Mouse (Mus musculus) hindbrain, embryonic 13.5 days (tissue): ENCODE measurements around the gene C1qtnf5. TPM values are rescaled to one million over a fixed set of nuclear protein-coding genes. Genes with fewer than 3 reads are reported as not detected.
A peak's percentile ranks its signal among the peaks of the same experiment; 100 is the strongest.

Experiments used
- ATAC-seq: fragments of 200-750 bp; cut with Nextera tagmentation; 2 replicates; pipeline ENCODE4 v1.8.0; 2017; ENCODE audit warnings: moderate TSS enrichment; ENCODE audit not compliant: low FRiP score
- H3K27ac ChIP-seq: fragments of 300-500 bp; sonication (generic); 2 replicates; pipeline ENCODE4 v1.5.1; 2015; ENCODE audit warnings: inconsistent platforms, mild to moderate bottlenecking, moderate library complexity
- H3K27me3 ChIP-seq: fragments of 300-500 bp; sonication (generic); 2 replicates; pipeline ENCODE4 v1.6.1; 2015; ENCODE audit warnings: mild to moderate bottlenecking, inconsistent platforms
- H3K36me3 ChIP-seq: fragments of 300-500 bp; sonication (generic); 2 replicates; pipeline ENCODE4 v1.6.1; 2015; ENCODE audit warnings: mild to moderate bottlenecking, inconsistent platforms
- H3K4me1 ChIP-seq: fragments of 300-500 bp; sonication (generic); replicated peaks from 2 replicates; pipeline ENCODE4 v1.6.1; 2015; ENCODE audit warnings: inconsistent platforms
- H3K4me2 ChIP-seq: fragments of 300-500 bp; sonication (generic); 2 replicates; pipeline ENCODE4 v1.6.1; 2015; ENCODE audit warnings: inconsistent platforms, mild to moderate bottlenecking, moderate library complexity
- H3K4me3 ChIP-seq: fragments of 300-500 bp; sonication (generic); 2 replicates; pipeline ENCODE4 v1.5.1; 2015; ENCODE audit warnings: mild to moderate bottlenecking, inconsistent platforms
- H3K9ac ChIP-seq: fragments of 300-500 bp; sonication (generic); 2 replicates; pipeline ENCODE4 v1.6.1; 2015; ENCODE audit warnings: mild to moderate bottlenecking, inconsistent platforms
- H3K9me3 ChIP-seq: fragments of 300-500 bp; sonication (generic); 2 replicates; pipeline ENCODE4 v1.6.1; 2016; ENCODE audit warnings: inconsistent platforms
- WGBS: fragments of 180-500 bp; shearing (Covaris S2); methylation state at CpG from one replicate; pipeline ENCODE4 v1.1.7; 2015; 5-methylcytosine and 5-hydroxymethylcytosine counted together
- polyA plus RNA-seq: library from polyadenylated mRNA; unstranded; fragments of >200 nt; fragmentation: Nextera tagmentation; extraction: Ambion mirVana; gene quantifications from 2 replicates; pipeline ENCODE4 v1.2.1, GENCODE M21; 2015

The C1qtnf5 gene
- polyA plus RNA-seq, 1 experiment from 2014 or later, result 5.3 TPM

DNA sequence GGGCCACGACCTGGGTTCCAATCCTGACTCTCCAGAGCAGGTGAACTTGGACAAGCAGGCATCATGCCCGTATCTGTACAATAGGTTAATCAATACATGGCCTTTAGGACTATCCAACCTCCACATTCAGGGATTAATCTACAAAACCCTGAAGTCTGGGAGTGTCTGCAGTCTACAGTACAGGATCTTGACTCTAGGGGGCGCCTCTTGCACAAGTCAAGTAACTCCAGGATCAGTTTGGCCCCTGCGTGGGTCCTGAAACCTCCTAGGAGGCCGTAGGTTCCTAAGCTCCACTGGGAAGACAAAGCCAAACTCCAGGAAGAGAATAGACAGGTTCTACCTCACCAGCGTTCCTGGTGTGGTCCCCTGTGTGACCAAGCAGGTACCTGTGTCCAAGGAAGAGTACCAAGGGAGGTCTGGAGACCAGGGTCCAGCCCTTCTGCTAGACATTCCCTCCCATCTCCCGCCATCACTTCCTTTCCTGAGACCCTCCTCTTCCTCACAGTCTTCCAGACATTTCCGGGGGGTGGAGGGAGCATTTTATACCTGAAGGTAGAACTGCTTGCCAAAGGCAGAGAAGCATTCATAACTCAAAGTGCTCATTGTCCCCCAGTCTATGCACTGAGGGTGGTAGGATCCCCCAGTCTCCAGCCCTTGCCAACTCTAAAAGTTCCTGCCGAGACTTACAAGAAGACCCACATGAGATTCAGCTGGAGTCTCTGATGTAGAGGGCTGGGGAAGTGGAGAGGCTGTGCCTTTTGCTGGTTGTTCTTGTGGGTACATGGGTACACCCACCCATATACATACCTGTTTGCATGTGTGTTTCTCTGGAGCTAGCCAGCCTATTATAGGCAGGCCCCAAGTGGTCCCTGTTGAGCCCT is 32.4 kb upstream of the C1qtnf5 start:
- no peaks in the 10 kb centered on the region for H3K27me3 ChIP-seq
- no peak overlapping the region for H3K4me2 ChIP-seq
- no peak overlapping the region for H3K9ac ChIP-seq
- peaks cover 69% of the 10 kb centered on the region for H3K4me1 ChIP-seq
- WGBS, result 62% methylated on average over 9 of the region's 9 CpGs
- no peak for ATAC-seq
- no peaks in the 10 kb centered on the region for H3K36me3 ChIP-seq
- H3K4me3 ChIP-seq, result no peak overlapping the region
- no peak overlapping the region for H3K27ac ChIP-seq
- no peaks in the 10 kb centered on the region for H3K9me3 ChIP-seq

DNA sequence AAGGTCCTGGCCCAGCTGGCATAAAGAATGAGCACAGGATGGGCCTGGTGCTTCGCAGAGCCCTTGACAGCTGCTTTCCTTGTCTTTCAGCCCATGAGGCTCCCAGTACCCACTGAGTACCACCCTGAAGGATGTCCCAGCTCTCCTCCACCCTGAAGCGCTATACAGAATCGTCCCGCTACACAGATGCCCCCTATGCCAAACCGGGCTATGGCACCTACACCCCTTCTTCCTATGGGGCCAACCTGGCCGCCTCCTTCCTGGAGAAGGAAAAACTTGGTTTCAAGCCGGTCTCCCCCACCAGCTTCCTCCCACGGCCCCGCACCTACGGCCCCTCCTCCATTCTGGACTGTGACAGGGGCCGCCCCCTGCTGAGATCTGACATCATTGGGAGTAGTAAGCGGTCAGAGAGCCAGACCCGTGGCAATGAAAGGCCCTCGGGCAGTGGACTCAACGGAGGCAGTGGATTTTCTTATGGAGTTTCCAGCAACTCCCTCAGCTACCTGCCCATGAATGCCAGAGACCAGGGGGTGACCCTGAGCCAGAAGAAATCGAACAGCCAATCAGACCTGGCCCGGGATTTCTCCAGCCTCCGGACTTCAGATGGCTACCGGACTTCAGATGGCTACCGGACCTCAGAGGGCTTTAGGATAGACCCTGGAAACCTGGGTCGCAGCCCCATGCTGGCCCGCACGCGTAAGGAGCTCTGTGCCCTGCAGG is 31.6 kb upstream of the C1qtnf5 start:
- 71% methylated on average over 24 of the region's 24 CpGs for WGBS
- ATAC-seq, result no peak
- Histone ChIP-seq H3K9me3 (no peaks in the 10 kb centered on the region), H3K27me3 (no peaks in the 10 kb centered on the region), H3K4me1 (peaks cover 65% of the 10 kb centered on the region), H3K36me3 (no peaks in the 10 kb centered on the region), H3K27ac (no peak overlapping the region), H3K9ac (no peak overlapping the region), H3K4me3 (no peak overlapping the region), H3K4me2 (no peak overlapping the region)

DNA sequence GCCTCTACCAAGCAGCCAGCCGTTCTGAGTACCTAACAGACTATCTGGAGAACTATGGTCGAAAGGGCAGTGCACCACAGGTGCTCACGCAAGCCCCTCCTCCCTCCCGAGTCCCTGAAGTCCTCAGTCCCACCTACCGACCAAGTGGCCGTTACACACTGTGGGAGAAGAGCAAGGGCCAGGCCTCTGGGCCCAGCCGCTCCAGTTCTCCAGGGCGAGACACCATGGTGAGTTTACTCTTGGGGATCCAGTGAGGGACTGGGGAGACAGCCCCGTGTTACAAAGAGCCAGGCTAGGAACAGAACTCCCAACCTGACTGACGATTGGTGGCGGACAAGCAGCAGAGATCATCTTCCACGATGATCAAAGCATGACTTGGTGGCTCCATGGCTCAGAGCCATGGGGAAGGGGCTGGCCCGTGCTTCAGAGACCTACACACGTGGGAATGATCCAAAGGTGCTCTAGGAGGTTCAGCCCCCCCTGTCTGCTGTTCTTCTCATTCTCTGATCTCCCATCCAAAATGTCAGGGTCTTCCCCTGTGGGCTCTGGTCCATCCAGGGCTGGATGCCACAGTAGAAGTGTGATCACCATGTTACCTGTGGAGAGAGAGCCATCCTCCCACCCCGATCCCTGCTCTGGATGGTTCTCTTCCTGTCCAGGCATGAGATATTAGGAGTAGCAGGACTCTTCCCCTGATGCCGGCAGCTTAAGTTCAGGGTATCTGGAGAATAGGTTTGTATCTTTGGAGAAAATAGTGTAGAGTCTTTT is 30.9 kb upstream of the C1qtnf5 start:
- Histone ChIP-seq H3K9ac (no peak overlapping the region), H3K27me3 (no peaks in the 10 kb centered on the region), H3K4me2 (no peak overlapping the region), H3K9me3 (no peaks in the 10 kb centered on the region), H3K36me3 (no peaks in the 10 kb centered on the region), H3K27ac (no peak overlapping the region), H3K4me1 (peaks cover 58% of the 10 kb centered on the region), H3K4me3 (no peak overlapping the region)
- WGBS, result 64% methylated on average over 16 of the region's 16 CpGs
- ATAC-seq, result no peak

DNA sequence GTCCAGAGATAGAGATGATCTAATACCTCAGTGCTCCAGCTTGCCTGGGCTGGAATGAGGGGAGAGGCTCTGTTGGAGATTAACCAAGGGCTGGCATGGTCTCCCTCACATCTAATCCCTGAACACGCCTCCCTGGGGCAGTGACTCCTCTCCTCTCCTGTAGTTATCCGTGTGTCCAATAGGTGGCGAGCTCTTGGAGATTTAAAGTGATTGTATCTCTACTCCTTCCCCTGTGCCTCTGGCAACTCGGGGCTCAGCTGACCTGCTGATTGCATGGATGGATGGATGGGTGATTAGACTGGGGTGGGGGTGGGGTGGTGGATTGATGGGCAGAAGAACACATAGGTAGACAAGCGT is 30.3 kb upstream of the C1qtnf5 start:
- no peaks in the 10 kb centered on the region for H3K36me3 ChIP-seq
- no peaks in the 10 kb centered on the region for H3K27me3 ChIP-seq
- H3K9me3 ChIP-seq, result no peaks in the 10 kb centered on the region
- no peak overlapping the region for H3K4me2 ChIP-seq
- WGBS, result 8% methylated on average over 5 of the region's 5 CpGs
- H3K4me1 ChIP-seq, result peaks cover 54% of the 10 kb centered on the region
- no peak overlapping the region for H3K4me3 ChIP-seq
- H3K27ac ChIP-seq, result no peak overlapping the region
- ATAC-seq, result no peak
- H3K9ac ChIP-seq, result no peak overlapping the region

DNA sequence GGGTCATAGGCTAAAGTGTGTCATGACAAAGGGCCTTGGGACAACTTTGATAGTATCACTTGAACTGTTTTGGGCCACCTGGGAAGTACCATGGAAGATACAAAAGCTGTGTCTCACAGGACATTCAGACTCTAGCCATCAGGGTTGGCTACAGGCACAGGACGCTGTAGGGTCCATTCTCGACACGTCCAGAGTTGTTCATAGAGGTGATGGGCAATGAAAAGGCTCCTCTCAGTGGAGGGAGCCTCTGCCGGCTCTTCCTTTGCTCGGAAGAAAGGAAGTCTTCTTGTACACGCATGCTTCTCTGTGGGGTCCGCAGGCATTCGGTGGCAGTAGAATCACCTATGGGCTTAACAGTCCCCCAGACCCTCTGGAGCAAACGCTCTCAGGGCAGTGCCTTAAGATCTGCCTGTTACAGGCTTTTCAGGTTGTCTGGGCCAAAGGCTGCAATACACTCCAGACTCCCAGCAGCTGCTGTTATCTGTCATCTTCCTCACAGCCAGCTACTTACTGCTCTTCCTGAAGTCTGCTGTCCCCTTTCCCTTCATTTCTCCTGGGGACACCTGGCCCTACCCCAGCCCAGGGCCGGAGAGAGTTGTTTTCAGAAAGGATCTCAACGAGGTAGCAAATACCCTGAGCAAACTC is 29.7 kb upstream of the C1qtnf5 start:
- Histone ChIP-seq H3K27me3 (0 out of 2 replicates have a peak, but pooled peaks cover 3% of the 10 kb centered on the region), H3K4me1 (peaks cover 48% of the 10 kb centered on the region), H3K4me3 (no peak overlapping the region), H3K9me3 (no peaks in the 10 kb centered on the region), H3K9ac (no peak overlapping the region), H3K36me3 (no peaks in the 10 kb centered on the region), H3K4me2 (no peak overlapping the region), H3K27ac (no peak overlapping the region)
- ATAC-seq, result no peak
- 86% methylated on average over 11 of the region's 11 CpGs for WGBS

DNA sequence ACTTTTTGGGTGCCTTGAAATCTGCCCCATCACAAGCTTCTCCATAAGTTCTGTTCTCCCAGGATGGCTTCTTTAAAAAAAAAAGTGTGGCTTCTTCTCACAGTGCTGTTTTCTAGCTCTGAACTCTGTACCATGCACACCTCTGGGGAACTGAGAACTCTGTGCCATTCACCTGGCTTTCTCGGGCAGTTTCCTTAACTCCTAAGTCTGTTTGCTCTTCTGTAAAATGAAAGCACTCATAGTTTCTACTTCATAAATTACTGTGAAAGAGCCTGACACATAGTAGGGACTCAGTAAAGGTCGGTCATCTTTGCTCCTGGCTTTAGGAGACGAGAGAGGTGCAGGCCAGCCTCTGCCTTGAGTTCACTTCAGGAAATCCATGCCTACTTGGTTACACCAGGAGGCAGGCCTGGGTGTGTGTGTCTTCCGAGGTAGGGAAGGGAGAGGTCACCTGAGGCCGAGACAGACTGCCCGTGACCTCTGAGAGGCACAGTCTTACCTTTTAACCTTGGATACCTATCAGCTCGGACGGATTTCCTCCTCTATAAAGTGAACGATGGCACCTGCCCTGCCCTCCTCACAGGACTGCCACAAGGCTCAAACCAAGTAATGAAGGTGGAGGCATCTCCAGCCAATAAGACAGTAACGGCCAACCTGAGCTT is 28.8 kb upstream of the C1qtnf5 start:
- Histone ChIP-seq H3K4me3 (no peak overlapping the region), H3K27me3 (peaks cover 11% of the 10 kb centered on the region), H3K4me1 (peaks cover 40% of the 10 kb centered on the region), H3K36me3 (no peaks in the 10 kb centered on the region), H3K27ac (no peak overlapping the region), H3K9ac (0 out of 2 replicates have a peak overlapping the region, but pooled peaks have one; percentile 35), H3K4me2 (no peak overlapping the region), H3K9me3 (no peaks in the 10 kb centered on the region)
- ATAC-seq, result no peak
- 86% methylated on average over 10 of the region's 10 CpGs for WGBS

DNA sequence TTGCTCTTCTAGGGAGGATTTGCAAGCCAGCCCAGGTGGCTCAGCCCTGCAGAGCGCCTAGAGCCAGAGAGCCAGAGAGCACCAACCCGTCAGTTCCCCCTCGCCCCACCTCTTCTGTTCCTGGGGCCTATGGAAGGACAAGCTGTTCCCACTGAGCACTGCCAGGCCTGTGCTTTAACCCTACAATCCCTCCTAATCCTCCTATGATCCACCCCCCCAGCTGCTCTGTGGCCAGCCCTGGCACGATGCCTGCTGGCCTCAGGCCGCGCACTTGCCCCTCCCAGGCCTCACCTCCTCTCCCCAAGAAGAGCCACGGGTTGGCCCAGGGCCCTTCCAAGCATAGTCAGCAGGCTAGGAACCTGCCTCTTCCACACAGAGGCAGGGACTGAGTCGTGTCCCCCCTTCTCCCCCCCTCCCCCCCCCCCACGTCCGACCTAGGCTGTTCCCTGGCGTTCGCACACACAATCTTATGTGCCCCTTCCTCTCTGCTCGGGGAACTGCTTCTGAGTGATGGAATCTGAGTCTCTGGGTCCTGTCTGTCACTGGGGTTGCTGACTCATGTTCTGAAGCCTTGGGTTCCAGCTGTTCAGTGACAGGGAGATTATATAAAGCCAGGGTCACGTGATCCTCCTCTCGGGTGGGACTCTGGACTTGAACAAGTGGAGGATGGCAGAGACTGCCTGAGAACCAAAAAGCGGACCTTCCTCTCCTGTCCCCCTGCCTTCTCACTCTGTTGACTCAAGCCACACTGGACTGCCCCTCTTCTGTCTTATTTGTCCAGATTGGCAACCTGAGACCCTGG is 27.9 kb upstream of the C1qtnf5 start:
- Histone ChIP-seq H3K4me2 (no peak overlapping the region), H3K27ac (no peak overlapping the region)

DNA sequence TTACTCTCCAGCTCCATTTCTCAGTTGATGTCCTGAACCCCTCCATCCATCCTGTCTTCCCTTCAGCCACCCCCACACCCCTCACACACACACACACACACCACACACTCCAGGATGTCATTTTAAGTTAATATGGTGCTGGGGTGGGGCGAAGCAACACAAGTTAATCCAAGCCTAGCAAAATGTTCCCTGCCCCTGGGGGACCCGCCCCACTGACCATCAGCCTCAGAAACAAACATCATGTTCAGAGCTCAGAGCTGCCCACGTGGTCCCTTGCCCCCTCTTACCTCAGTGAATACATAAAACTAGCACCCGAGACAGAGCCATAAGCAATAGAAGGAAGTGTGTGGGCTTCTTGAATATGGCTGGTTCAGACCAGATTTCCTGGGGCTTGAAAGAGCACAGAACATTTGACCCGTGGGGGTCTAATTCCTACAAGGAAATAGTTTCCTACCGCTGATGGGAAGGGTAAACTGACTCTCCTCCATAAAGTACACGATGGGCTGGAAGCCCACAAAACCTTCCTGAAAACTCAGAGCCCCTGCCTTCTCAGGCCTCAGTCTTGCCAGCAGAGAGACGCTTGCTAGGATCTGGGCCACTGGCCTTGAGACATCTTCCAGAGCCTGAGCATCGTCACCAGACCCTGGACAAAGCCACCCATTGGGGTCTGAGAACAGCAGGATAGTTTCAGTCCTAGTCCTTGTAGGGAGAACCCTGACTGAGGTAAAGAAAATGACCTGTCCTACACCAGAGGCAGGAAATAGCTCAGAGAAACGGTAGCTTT is 26.9 kb upstream of the C1qtnf5 start:
- Histone ChIP-seq H3K9me3 (no peaks in the 10 kb centered on the region), H3K27me3 (peaks cover 25% of the 10 kb centered on the region), H3K27ac (no peak overlapping the region), H3K36me3 (no peaks in the 10 kb centered on the region), H3K9ac (no peak overlapping the region), H3K4me2 (no peak overlapping the region), H3K4me1 (peaks cover 53% of the 10 kb centered on the region), H3K4me3 (no peak overlapping the region)
- WGBS, result 81% methylated on average over 10 of the region's 10 CpGs
- no peak for ATAC-seq

More for the DNA sequence above, 27.9 kb upstream of the C1qtnf5 start:
- Histone ChIP-seq H3K9me3 (no peaks in the 10 kb centered on the region), H3K9ac (0 out of 2 replicates have a peak overlapping the region, but pooled peaks have one; percentile 35), H3K4me3 (no peak overlapping the region), H3K36me3 (no peaks in the 10 kb centered on the region), H3K27me3 (peaks cover 20% of the 10 kb centered on the region), H3K4me1 (peaks cover 45% of the 10 kb centered on the region)
- 54% methylated on average over 13 of the region's 16 CpGs for WGBS
- ATAC-seq, result peak; percentile 66; the same call in 1 of the 2 replicates

DNA sequence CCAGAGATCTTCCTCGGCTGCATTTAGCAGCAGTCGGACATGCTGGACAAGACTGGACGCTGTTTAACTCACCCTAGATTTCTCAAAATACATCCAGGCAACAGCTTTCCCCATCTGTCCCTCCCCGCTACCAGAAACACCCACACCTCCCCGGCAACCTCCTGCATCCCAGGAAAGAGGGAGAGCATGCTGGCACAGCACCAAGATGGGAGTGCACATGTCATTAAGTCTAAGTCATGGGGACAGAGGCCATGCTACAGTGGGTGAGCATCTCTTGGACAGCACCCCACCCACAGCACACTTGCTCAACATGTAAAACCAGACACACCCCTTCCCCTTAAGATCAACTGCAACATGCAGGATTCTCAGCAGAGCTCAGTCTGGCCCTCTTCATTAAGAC is 26.1 kb upstream of the C1qtnf5 start:
- H3K27me3 ChIP-seq, result peaks cover 33% of the 10 kb centered on the region
- peaks cover 53% of the 10 kb centered on the region for H3K4me1 ChIP-seq
- no peak for ATAC-seq
- no peaks in the 10 kb centered on the region for H3K36me3 ChIP-seq
- no peak overlapping the region for H3K27ac ChIP-seq
- WGBS, result 69% methylated on average over 5 of the region's 5 CpGs
- H3K9ac ChIP-seq, result no peak overlapping the region
- no peaks in the 10 kb centered on the region for H3K9me3 ChIP-seq
- no peak overlapping the region for H3K4me3 ChIP-seq
- no peak overlapping the region for H3K4me2 ChIP-seq

DNA sequence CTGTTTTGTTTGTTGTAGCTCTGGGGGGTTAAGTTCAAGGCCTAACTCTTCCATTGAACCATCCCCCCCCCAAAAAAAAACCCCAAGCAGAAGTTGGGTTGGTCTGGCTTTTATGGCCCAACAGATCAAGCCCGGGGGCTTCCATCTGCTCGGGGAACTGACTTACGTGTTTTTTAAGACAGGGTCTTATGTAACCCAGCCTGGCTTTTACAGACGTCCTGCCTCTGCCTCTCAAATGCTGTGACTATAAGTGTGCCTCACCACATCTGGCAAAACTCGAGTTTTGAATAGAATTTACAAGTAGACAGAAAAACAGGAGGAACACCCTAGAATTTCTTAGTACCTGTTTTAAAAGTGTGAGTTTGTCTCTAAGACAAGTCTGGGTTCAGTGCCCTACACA is 25.5 kb upstream of the C1qtnf5 start:
- H3K27ac ChIP-seq, result no peak overlapping the region
- H3K4me2 ChIP-seq, result no peak overlapping the region
- no peak overlapping the region for H3K4me3 ChIP-seq
- H3K9ac ChIP-seq, result no peak overlapping the region
- H3K4me1 ChIP-seq, result peaks cover 49% of the 10 kb centered on the region
- H3K27me3 ChIP-seq, result peaks cover 39% of the 10 kb centered on the region
- ATAC-seq, result no peak
- H3K36me3 ChIP-seq, result no peaks in the 10 kb centered on the region
- 72% methylated on average over 5 of the region's 5 CpGs for WGBS
- H3K9me3 ChIP-seq, result no peaks in the 10 kb centered on the region
